Mouse (Mus musculus): Measurements from ENCODE around the gene Cyp1b1.

Cyp1b1 gene

DNA sequence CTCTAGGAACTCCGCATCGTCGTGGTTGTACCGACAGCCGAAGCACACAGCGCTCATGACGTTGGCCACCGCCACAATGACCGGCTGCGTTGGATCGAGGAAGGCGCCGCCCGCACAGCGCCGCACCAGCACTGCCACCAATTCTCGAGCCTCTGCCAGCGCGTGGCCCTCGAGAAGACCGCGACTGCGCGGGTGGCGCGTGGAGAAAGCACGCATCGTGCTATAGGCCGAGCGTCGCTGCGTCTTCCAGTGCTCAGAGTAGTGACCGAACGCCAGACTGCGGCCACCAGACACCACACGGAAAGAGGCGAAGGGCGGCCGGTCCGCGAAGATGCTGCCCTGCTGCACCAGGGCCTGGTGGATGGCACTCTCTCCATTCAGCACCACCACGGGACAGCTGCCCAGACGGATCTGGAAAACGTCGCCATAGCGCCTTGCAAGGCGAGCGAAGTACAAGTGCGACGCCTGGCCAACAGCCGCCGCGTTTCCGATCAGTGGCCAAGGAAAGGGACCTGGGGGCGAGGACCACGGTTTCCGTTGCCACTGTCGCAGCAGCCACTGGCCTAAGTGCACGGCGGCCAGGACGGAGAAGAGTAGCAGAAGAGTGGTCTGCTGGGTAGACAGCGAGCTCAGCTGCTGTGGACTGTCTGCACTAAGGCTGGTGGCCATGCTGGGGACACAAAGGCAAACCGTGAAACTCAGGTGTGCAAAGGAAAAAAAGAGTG lies 1.1 kb downstream of the Cyp1b1 start:
- DNase-seq (ENCODE audit: low spot score in 2 of 2), result no peak

DNA sequence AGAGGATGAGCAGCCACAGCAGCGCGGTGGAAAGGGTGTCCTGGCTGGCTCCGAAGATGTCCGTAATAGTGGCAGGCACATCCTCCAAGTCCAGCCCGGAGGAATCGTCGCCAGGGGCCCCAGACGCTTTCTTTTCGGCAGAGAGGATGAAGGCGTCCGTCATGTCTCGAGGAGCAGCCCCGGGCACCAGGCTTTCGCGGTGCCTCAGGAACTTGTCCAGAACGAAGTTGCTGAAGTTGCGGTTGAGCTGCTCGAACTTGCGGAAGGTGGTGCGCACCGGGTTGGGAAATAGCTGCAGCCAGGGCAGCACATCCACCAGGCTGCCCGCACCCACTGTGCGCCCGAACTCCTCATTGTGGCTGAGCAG lies 1.6 kb downstream of the Cyp1b1 start:
- DNase-seq (ENCODE audit: low spot score in 2 of 2), result no peak

DNA sequence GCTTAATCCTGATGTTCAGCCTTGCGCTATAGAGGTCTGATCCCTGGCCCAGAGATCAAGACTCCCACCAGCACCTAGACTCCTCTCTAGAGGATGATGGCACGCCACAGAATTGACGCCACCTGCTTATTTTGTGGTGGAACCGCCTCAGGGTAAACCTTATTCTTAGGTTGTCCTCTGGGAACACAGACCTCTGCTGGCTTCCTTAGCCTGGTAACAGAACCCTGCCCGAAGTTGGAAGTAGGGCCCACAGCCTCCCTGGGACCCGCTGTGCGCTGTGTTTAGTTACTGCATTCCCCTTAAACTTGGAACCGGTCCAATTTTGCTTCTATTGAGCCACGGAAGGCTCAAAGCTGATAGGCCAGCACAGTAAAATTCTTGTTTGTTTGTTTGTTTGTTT lies 2.3 kb downstream of the Cyp1b1 start:
- DNase-seq (ENCODE audit: low spot score in 2 of 2), result no peak

DNA sequence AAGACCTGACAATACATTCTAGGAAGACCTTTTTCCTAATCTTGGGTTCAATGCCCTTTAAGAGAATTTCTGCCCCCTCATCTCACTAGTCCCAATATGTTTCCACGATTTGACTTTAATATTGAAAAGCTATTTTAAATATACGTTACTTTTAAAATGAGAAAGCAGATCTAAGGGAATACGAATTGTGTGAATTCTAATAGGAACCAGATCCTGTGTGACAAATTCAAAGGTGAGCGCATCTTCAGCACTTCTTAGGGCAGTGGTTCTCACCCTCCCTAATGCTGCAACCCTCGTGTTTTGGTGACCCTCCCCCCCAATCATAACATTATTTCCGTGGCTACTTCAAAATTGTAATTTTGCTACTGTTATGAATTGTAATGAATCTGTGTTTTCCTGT lies 2.9 kb downstream of the Cyp1b1 start:
- no peak for DNase-seq (ENCODE audit: low spot score in 2 of 2)

DNA sequence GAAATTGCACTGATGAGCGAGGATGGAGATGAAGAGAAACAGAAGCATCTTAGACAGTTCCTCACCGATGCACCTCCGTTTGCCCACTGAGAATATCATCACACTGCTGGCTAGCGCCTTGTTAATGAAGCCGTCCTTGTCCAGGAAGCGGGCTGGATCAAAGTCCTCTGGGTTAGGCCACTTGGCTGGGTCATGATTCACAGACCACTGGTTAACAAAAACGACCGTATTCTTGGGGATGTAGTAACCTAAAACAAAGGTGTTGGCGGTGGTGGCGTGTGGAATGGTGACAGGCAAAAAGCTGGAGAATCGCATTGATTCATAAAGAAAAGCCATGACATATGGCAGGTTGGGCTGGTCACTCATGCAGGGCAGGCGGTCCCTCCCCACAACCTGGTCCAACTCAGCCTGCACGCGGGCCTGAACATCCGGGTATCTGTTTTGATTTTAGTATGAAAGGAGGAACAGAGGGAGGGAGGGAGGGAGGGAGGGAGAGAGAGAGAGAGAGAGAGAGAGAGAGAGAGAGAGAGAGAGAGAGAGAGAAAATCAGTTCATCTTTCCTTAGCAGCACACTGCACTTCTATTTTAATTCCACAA lies 4.5 kb downstream of the Cyp1b1 start:
- DNase-seq (ENCODE audit: low spot score in 2 of 2), result no peak

DNA sequence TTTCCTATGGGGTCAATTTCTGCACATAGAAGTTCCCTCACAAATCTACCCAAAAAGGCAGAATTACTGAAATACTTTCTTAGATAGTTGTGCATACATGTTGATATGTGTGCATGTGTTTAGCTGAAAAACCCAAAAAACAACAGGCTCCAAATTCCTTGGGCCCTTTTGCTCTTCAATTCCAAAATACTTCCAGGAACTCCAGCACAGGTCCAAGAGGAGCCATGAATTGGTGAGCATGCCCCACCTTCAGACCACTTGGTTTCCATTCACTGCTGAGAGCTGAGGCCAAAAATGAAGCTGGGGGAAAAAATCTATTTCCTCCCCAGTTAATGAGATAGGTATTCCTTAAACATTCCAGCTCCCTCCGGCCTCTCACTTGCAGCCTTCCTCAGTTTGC lies 5.1 kb downstream of the Cyp1b1 start:
- DNase-seq (ENCODE audit: low spot score in 2 of 2), result no peak

DNA sequence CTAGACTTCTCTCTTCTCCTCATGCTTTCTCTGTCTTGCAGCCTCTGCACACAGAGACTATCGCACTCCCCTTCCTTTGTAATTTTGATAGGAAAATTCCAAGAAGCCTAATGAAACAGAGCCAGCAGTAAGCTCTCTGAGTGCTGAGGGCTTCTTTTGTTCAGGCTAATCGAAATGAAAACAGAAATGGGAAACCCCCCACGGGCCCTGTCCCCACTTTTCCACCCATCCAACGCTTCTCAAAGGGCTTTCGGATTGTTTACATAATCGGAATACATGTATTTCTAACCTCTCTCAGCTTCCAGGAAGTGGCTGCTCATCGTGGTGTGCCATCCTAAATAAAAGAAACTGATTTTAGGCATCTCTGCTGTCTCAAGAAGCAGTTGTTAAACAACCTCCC lies 6.7 kb downstream of the Cyp1b1 start:
- no peak for DNase-seq (ENCODE audit: low spot score in 2 of 2)

DNA sequence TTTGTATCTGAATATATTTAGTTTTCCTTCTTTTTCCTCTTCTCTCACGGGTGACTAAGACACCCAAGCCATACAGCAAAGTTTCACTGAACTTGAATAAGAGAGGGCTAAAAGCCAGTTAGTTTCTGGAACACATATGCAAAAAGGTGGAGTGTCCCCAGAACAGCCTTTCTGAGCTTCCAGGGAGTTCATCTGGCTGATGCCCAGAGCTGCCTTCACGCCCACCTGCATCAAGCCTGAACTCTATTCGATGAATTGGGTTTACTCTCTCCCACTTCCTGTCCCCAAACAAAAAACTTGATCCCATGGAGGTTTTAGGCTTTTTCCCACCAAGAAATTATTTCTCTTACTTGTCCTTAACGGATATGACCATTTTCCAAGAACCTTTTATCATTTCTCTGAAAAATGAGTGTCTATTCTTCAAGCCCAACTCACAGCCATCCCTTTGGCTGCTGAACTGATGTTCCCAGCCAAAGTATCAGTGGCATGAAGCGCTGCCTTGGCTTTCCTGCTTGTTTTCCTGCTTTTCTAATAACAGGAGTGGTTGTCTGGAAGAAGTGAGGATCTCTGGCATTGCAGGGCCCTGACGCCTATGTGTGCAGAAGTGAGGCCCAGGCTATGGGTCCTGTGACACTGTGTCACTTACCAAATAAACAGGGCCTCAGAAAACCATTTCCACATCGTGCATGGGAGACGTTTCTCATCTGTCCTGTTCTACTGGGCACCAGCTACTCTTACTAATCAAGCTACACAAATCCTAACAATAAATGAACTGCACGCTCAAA lies 9.0 kb downstream of the Cyp1b1 start:
- DNase-seq (ENCODE audit: low spot score in 2 of 2), result no peak

DNA sequence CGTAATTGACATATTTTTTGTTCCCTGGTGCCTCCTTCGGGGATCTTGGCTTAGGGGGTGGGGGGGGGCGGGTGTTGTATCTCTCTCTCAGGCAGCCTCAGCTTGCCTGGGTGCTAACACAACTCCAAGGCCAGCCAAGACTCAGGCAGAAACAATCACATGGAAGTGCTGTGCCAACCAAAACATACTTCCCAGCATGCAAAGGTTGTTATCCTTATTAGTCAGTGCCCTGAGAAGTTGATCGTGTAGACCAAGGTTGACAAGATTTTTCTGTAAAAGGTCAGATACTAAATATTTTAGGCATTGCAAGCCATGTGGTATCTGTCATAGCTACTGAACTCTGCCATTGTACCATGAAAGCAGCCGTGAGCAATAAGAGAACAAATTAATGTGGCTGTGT lies 14.0 kb downstream of the Cyp1b1 start:
- DNase-seq (ENCODE audit: low spot score in 2 of 2), result no peak

DNA sequence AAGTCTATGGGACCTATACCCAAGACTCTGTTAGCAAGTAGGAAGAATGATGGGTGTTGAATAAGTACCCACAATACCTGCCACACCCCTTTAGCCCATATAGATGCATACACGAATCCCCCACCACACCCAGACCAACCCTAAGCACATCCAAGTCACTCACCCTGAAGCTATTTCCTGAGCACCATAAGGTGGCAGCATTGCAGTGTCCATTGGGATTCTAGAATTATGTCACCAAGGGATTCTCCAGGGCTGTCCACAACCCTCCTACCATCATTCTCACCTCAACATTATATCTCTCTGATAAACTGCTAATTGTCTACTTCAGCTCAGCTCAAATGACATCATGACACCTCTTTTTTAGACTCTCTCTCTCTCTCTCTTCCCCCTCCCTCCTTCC lies 15.7 kb downstream of the Cyp1b1 start:
- DNase-seq (ENCODE audit: low spot score in 2 of 2), result no peak

DNA sequence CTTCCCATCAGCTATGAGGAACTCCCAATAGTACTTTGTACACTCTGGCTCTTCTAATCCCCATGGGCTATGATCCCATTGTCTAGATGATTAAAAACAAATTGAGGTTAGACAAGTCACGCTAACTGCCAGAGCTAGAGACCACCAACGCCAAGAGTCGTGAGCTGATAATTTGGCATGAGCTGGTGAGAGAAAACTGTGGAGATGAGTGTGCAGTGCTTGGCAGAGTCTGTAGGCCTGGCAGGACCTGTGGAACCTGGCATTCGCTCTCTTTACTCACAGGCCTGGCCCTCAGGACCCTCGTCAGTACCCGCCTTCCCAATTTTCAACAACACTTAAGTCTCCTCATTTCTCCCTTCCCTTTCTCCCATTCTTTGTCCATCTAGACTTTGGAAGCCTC lies 19.3 kb downstream of the Cyp1b1 start:
- DNase-seq (ENCODE audit: low spot score in 2 of 2), result no peak

DNA sequence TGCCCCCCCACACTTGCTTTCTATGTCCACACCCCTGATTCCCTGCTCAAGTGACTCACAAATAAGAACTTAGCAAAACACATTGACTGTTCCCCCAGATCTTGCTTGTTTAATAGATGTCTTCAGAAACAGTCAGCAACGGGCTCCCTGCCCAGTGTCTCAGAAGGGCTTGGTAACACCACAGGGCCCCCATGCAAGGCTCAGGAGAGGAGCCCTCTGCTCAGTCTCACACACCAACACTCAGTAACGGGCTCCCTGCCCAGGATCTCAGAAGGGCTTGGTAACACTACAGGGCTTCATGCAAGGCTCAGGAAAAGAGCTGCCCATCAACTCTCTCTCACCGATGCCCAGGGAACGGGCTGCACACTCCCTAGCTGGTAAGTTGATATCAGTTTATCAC lies 19.8 kb downstream of the Cyp1b1 start:
- no peak for DNase-seq (ENCODE audit: low spot score in 2 of 2)

DNA sequence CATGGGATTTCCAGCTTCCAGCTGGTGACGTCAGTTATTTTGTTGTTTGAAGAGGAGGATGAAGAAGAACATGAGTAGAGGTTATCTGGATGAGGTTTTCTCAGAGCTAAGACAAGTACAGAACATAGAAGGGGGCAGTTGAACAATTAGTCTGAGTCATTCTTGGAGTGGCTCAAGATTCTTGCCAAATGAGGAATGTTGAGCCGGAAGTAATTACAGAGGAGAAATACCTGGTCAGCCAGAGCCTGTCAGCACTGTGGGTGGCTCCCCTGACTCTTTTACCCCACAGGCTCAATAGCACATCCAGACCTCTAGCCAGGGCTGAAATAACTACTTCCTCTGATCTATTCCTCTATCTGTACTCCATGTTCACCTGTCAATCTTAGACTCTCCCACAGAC lies 44.0 kb downstream of the Cyp1b1 start:
- DNase-seq (ENCODE audit: low spot score in 2 of 2), result no peak

DNA sequence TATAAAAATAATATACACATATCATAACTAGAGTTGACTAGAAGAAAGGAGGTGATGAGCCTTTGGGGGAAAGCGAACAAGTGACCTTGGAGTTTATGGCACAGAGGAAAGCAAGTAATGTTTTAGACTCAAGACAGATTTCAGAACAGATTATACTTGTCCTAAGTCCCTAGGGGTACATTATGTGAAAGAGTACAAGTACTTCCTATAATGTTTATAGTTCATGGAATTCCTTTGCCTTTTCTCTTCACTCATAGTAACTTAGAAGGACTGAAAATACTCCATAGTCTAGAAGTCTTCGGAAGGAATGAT lies 50.8 kb downstream of the Cyp1b1 start:
- DNase-seq (ENCODE audit: low spot score in 2 of 2), result no peak

DNA sequence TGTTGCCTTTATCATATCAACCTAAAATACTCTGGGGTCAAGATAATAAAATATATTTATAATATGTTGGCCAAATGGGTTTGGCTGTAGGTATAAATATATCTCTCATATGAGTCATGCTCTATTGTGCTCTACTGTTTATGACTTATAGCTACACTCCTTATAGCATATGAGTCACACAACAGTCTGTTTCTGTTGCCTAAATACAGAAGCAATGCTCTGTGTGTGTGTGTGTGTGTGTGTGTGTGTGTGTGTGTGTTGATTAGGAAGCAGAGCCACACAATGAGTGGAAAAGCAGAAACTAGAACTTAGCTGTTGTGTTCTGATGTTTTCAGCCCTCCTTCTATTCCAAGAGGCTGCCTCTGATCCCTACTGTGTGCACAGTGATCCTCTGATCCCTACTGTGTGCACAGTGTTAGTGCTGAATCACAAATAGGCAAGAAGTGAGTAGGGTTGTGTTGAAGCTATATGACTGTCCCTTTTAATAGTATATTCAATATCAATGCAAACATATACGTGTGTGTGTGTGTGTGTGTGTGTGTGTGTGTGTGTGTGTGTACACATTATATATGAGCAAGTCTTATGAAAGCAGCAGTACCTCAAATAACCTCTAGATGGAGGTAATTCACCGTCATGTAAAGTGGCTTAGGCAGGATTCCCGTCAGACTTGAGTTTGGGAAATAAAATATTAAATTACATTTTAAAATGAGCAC lies 51.3 kb downstream of the Cyp1b1 start:
- no peak for DNase-seq (ENCODE audit: low spot score in 2 of 2)

DNA sequence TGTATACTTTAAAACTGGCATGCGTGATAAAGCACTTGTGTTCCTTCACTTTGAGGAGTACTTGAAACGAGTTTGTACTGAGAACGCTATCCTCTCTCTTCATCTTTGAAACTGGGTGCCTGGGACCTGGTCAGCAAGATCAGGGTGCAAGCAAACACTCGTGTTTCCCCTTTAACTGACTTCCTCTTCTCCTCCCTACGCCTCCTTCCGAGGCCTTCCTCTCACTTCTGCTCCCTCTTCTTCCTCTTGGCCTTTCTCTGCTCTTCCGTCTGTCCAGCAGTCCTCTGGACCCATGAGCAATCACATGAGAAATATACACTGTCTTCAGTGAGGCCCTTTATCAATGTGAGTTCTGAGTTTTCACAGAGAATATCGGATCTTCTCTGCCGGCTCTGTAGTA lies 53.0 kb downstream of the Cyp1b1 start:
- no peak for DNase-seq (ENCODE audit: low spot score in 2 of 2)

DNA sequence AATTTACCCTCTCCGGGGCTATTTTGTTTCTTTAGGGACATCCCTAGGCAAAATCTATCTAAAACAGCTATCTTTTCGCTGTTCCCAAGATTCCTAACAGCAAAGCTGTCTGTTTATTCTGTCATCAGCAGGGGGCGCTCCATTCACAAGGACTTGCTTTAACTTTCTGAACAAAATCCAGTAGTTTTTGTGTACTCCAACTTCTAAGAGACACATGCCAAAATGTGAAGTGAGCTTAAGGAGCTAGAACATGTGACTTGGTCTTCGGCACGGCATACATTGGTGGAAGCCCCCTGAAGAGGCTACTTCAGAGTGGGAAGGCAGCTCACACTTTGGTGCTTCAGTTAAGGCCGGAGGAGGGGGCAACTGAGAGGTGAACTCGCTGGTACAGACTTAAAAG lies 53.5 kb downstream of the Cyp1b1 start:
- peak; percentile 53 to 63 for DNase-seq (ENCODE audit: low spot score in 2 of 2)

DNA sequence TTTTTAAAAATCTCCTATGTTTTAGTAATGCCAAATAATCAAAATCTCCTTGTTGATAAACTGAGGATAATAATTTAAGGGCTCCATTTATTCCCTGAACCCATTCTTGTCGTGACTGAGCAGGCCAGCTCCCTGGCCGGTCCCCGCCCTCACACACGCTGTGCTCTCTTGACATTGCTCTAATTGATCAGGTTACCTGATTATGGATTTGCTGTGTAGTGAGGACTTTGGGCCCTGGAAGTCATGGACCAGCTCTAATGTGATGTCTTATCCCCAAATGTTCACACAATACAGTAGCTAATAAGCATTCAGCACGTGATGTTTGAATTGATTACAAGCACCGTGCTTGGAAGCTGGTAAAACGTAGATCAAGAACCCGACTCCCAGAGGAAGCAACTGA lies 56.0 kb downstream of the Cyp1b1 start:
- DNase-seq (ENCODE audit: low spot score in 2 of 2), result no peak

DNA sequence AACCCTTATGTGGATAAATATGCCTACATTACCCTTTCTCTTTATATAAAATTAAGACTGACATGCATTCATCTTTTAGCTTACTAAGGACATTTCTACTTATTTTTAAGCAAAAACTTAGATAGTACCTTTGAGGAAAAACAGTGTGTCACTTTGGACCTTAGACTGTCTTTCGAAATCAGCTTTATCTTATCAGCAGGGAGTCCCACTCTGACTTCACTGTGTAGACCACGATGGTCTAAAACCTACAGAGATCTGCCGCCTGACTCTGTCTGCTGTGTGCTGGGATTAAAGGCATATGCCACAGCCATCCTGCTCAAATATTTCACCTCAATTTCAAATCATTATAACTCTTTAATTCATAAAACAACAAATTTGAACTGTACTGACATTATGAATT lies 56.4 kb downstream of the Cyp1b1 start:
- DNase-seq (ENCODE audit: low spot score in 2 of 2), result no peak

DNA sequence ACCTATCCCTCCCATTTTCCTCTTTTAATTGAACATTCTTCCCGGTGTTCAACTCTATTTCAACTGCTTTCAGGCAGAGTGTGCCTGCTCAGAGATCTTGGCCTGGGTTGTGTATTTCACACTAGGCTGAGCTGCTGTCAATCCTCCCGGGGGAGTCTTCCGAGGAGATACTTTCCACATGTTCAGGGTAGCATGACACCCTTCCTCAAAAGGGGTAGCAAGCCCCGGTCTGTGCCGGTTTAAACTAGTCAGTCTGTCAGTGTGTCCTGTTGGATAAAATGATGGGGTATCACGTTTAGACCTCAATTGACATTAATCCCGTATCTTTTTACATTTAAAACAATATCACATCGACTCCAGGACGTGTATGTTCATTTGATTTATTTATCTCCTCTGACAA lies 57.1 kb downstream of the Cyp1b1 start:
- DNase-seq (ENCODE audit: low spot score in 2 of 2), result no peak

DNA sequence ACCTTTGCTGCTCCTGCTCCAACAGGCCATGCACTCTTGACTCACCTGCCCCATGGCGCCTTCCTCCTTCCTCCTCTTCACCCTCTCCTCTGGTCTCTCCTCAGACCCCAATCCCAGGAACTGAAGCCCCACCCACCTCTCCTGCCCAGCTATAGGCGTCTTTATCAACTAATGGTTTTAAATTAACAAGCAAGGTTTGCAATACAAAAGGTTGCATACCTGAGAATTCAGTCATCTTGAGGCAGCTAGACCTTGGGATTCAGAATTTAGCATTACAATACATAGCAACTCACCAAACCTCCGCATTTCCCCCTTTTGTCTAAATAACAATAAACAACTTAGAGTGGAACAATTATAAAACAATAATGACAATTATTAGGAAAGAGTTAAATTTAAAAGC lies 60.7 kb downstream of the Cyp1b1 start:
- no peak for DNase-seq (ENCODE audit: low spot score in 2 of 2)

DNA sequence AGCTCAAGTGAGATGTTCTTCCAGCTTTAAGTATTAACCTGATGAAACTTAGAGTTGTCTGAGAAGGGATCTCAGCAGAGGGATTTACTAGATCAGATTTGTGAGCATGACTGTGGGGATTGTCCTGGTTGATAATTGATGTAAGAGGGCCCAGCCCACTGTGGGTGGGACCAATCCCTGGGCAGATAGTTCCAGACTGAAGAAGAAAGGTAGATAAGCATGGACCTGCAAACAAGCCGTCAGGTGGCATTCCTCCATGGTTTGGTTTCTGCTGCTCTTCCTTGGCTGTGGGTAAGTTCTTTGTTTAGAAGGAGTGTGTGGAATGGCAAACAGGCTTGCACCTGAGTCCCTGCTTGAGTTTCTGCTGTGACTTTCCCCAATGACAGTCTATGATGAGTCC lies 61.7 kb downstream of the Cyp1b1 start:
- DNase-seq (ENCODE audit: low spot score in 2 of 2), result no peak

All from frontal cortex, postnatal 25 days (tissue).